Mouse (Mus musculus) gastrocnemius, adult 2 months (tissue): ENCODE data around the gene Rest. TPM values are rescaled to one million over a fixed set of nuclear protein-coding genes. Genes with fewer than 3 reads are reported as not detected.
"Not testable (repeated sequence)": the region's sequence is repeated elsewhere in the genome, so short reads cannot be mapped to it uniquely, and the experiment has no call there.

Experiments
- DNase-seq: peaks from one replicate; pipeline ENCODE4 v3.0.0; 2022
- H3K27ac ChIP-seq: fragments of 200-600 bp; 2 replicates; pipeline ENCODE4 v1.8.1; 2022; ENCODE audit warnings: mild to moderate bottlenecking
- H3K4me3 ChIP-seq: fragments of 200-600 bp; 2 replicates; pipeline ENCODE4 v1.8.1; 2022; ENCODE audit warnings: mild to moderate bottlenecking, moderate library complexity
- CTCF ChIP-seq: fragments of 200-600 bp; IDR thresholded peaks from 2 replicates; pipeline ENCODE4 v1.8.1; 2022; ENCODE audit warnings: antibody characterized with exemption, mild to moderate bottlenecking, moderate library complexity
- intact Hi-C: fragments of 180-260 bp; cut with DNase I; formaldehyde crosslinking; loops from one replicate; pipeline ENCODE4 v1.15.1; 2025
- long read RNA-seq, 2 experiments: library from polyadenylated mRNA; stranded (forward); transcript quantifications; one replicate each; pipeline ENCODE4 v2.0.0; 2021
- total RNA-seq, 2 experiments: library from RNA; stranded (reverse); gene quantifications; 2 replicates each; pipeline ENCODE4 v1.2.3; 2021

Gene Rest
- total RNA-seq = 1 to 10 TPM; 7.8 to 9.2 TPM
- long read RNA-seq, experiment 1, full-length matches to known transcripts = 6 of 8 reads
- long read RNA-seq, experiment 1, partial matches to known transcripts = 0 of 8 reads
- long read RNA-seq, experiment 1, other reads (novel, unspliced or antisense) = 2 of 8 reads
- long read RNA-seq, experiment 2, full-length matches to known transcripts = 3 of 10 reads
- long read RNA-seq, experiment 2, partial matches to known transcripts = 1 of 10 reads
- long read RNA-seq, experiment 2, other reads (novel, unspliced or antisense) = 6 of 10 reads

DNA sequence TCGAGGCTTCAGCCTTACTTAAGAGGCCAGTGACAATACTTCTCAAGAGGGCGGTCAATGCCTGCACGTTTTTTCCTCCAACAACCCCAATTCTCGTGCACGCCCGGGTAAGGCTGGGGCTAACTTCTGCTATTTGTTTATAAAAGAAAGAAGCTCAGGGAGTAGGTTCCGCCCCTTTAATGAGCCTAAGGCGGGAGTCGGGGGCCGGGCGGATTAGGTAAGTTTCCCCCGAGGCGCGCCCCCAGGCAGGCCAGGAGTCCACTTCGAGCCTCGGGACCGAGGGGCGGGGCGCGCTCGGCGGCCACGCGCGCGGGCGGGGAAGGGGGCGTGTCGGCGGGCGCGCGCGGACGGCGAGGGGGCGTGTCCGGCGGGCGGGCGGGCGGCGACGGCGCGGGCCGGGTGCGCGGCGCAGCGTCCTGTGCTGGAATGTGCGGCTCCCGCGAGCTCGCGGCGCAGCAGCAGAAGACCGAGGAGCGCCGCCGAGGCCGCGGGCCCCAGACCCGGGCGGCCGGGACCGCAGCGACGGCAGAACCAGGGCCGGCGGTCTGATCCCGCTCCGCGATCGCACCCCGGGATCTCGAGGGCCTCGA is at the start of gene Rest:
TSS of gene Rest (plus strand) at position 411 of the 590 bp plus-strand sequence.
- TF ChIP-seq CTCF = no peak
- Histone ChIP-seq H3K27ac (peak within 1 kb of the TSS; percentile 90), H3K4me3 (peak within 1 kb of the TSS; percentile 96)
- DNase-seq = peak; percentile 87
- intact Hi-C loops = loop anchor here (5.0 kb wide), 1 partner anchor 42 kb away; no protein-coding TSS in a partner anchor

- no peak overlapping the region for H3K4me3 ChIP-seq
- intact Hi-C loops = loop anchor here (1.0 to 5.0 kb wide), 2 partner anchors 128 to 220 kb away; no protein-coding TSS in a partner anchor
- peak; percentile 84 for TF ChIP-seq CTCF
- peak; percentile 77 for DNase-seq
- no peak overlapping the region for H3K27ac ChIP-seq
Observed at GRCm38 (mm10) chr5:77217211-77217610, 48.1 kb upstream of the Rest start.

- H3K27ac ChIP-seq = no peak overlapping the region
- DNase-seq = no peak
- TF ChIP-seq CTCF = no peak
- H3K4me3 ChIP-seq = no peak overlapping the region
- intact Hi-C loops = loop anchor here (1.0 to 5.0 kb wide), 2 partner anchors 128 to 220 kb away; no protein-coding TSS in a partner anchor
Observed at GRCm38 (mm10) chr5:77217724-77218123, 47.6 kb upstream of the Rest start.

GRCm38 (mm10) chr5:77223043-77223975 is 42.0 kb upstream of the Rest start:
- DNase-seq = no peak
- intact Hi-C loops = no loop called here
- peak; percentile 66 for TF ChIP-seq CTCF

DNA sequence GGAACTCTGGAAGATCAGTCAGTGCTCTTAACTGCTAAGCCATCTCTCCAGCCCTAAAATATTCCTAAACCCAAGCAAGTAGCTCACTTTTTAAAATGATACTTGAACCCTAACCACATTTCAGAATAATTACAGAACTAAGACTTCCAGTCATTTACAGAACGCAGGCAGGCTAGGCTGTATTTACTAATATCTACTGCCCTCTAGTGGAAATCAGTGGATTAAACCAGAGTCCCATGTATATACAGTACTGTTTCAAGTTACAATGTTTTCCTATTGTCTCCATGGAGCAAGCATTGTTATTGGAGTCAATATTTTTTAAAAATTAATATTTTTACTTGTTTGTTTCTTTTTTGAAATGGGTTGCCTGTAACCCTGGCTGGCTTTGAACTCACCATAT is 36.3 kb upstream of the Rest start:
- no peak overlapping the region for H3K4me3 ChIP-seq

More at GRCm38 (mm10) chr5:77223043-77223975, 42.0 kb upstream of the Rest start:
- H3K4me3 ChIP-seq = no peak overlapping the region
- no peak overlapping the region for H3K27ac ChIP-seq

DNA sequence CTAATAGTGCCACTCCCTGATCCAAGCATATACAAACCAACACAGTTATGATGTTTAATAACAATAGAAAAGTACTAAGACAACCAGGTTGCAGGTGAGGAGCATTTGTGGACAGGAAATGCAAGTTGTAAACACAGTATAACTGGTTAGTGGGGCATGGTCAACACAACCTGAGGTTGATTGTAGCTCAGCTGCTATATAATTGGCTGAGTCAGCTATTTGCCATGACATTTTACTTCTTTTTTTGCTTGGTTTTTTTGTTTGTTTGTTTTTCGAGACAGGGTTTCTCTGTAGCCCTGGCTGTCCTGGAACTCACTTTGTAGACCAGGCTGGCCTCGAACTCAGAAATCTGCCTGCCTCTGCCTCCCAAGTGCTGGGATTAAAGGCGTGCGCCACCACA is 33.4 kb upstream of the Rest start:
- DNase-seq, H3K4me3 ChIP-seq, H3K27ac ChIP-seq, intact Hi-C loops: not testable (repeated sequence)

More for the DNA sequence above, 36.3 kb upstream of the Rest start:
- intact Hi-C loops = no loop called here
- TF ChIP-seq CTCF = peak; percentile 75
- DNase-seq = no peak
- H3K27ac ChIP-seq = no peak overlapping the region

DNA sequence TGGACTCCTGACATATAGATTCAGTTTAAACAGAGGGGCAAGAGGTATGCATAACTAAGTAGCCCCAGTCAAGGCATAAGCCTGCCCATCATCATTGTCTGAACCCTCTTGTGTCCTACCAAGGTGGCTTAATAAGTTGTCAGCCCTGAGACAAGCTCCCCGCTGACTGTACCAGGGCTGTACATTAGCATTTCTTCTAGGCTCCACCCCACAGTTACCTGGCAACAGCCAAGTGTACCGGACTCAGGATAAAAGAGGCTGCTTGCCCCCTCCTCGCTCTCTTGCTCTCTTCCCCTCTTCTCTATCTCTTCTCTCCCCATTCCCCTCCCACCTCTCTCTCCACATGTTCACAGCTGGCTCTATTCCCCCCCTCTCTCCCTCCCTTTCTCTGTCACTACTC is 30.4 kb upstream of the Rest start:
- H3K27ac ChIP-seq = no peak overlapping the region
- no peak for DNase-seq
- intact Hi-C loops = no loop called here
- no peak overlapping the region for H3K4me3 ChIP-seq
- no peak for TF ChIP-seq CTCF

- TF ChIP-seq CTCF = no peak
- intact Hi-C loops = no loop called here
- Histone ChIP-seq H3K4me3 (no peak overlapping the region), H3K27ac (no peak overlapping the region)
- no peak for DNase-seq
Observed at GRCm38 (mm10) chr5:77237104-77237503, 28.2 kb upstream of the Rest start.

- no peak for TF ChIP-seq CTCF
- H3K27ac ChIP-seq = no peak overlapping the region
- H3K4me3 ChIP-seq = no peak overlapping the region
- intact Hi-C loops = no loop called here
- no peak for DNase-seq
Observed at GRCm38 (mm10) chr5:77244331-77244987, 20.8 kb upstream of the Rest start.

GRCm38 (mm10) chr5:77245463-77245786 is 19.9 kb upstream of the Rest start:
- intact Hi-C loops = no loop called here
- no peak for TF ChIP-seq CTCF
- peak overlapping the region; percentile 16; the same call in 1 of the 2 replicates for H3K27ac ChIP-seq
- H3K4me3 ChIP-seq = peak overlapping the region; percentile 63
- no peak for DNase-seq

DNA sequence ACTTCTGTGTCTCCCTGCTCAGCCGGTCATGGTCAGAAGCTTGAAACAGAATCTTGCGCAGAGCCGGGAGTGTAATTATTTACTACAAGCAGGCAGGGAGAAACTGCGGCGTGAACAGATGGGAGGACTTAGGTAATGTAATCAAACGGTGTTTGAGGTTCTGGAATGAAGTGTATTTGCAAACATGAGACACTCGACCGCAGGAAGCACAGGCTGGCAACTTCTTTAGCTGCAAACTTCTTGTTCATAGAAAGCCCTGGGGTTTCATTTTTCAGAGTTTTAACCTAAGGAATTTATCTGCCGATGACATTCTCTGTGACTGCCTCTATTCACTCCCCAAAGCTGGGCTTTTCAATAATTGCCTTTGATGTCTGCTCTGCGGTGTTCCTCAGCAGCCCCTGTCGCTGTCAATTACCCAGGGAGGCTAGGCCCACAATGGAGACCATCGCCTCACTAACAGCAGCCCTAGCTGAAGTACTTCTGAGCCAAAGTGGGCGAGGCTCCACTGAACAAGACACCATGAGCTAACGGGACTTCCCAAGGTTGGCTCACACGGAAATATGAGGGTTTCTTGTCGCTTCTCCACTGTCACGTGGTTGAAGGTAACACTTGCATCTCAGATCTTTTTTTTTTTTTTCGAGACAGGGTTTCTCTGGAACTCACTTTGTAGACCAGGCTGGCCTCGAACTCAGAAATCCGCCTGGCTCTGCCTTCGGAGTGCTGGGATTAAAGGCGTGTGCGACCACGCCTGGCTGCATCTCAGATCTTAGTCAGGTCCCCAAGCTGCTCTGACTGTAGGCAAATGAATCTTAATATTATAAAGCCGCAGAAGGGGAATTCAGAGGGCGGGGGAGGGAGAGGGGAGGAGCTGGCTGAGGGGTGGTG is 19.3 kb upstream of the Rest start:
- DNase-seq = no peak
- no peak for TF ChIP-seq CTCF

More for the DNA sequence above, 19.3 kb upstream of the Rest start:
- Histone ChIP-seq H3K4me3 (peak overlapping the region; percentile 63), H3K27ac (peak overlapping the region; percentile 16; the same call in 1 of the 2 replicates)
- intact Hi-C loops = no loop called here
